Mouse (Mus musculus) erythroblast, embryonic 14.5 days (primary cell): ENCODE measurements around the gene Heatr5b. TPM values are rescaled to one million over a fixed set of nuclear protein-coding genes. Genes with fewer than 3 reads are reported as not detected.

Source experiments
- H3K27me3 ChIP-seq: 2 replicates; pipeline ENCODE4 v1.6.1; 2012; ENCODE audit warnings: inconsistent platforms; ENCODE audit not compliant: control insufficient read depth
- H3K36me3 ChIP-seq: 2 replicates; pipeline ENCODE4 v1.6.1; 2012; ENCODE audit warnings: mild to moderate bottlenecking, inconsistent platforms; ENCODE audit not compliant: control insufficient read depth
- H3K4me1 ChIP-seq: 2 replicates; pipeline ENCODE4 v1.6.1; 2012; ENCODE audit warnings: inconsistent platforms; ENCODE audit not compliant: control insufficient read depth
- H3K4me3 ChIP-seq: replicated peaks from 2 replicates; pipeline ENCODE3; 2012; ENCODE audit warnings: moderate library complexity, mild to moderate bottlenecking, inconsistent platforms
- H3K9me3 ChIP-seq: 2 replicates; pipeline ENCODE4 v1.6.1; 2012; ENCODE audit warnings: low read length, inconsistent platforms, mixed read lengths; ENCODE audit not compliant: control insufficient read depth
- GATA1 ChIP-seq: IDR thresholded peaks from 2 replicates; pipeline ENCODE4 v1.6.1; 2012; ENCODE audit warnings: low read length, inconsistent platforms, mixed read lengths
- TAL1 ChIP-seq: IDR thresholded peaks from 3 replicates; pipeline ENCODE4 v1.6.1; 2012; ENCODE audit warnings: low read length, inconsistent platforms, mixed read lengths
- polyA plus RNA-seq: library from polyadenylated mRNA; stranded (reverse); fragments of >175 nt; gene quantifications from 2 replicates; pipeline ENCODE4 v1.2.3, GENCODE M21; 2012

Heatr5b gene
- polyA plus RNA-seq, 1 experiment: 0.01 TPM

DNA sequence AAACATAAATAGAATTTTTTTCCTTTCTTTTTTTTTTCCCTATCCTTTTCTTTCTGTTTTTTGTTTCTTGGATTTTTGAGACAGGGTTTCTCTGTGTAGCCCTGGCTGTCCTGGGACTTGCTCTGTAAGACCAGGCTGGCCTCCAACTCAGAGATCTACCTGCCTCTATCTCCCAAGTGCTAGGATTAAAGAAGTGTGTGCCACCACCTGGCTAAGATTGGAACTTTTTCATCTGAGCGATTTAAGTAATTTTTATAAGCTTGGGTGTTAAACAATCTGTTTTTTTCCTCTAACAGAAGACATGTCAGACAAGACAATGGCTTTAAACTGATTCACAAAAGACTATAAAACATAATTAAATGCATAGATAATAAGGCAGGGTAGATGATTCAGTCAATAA is 96.7 kb downstream of the Heatr5b start:
- Histone ChIP-seq H3K36me3 (no peaks in the 10 kb centered on the region; the same call in 1 of the 2 replicates), H3K4me1 (peaks cover 26% of the 10 kb centered on the region)

DNA sequence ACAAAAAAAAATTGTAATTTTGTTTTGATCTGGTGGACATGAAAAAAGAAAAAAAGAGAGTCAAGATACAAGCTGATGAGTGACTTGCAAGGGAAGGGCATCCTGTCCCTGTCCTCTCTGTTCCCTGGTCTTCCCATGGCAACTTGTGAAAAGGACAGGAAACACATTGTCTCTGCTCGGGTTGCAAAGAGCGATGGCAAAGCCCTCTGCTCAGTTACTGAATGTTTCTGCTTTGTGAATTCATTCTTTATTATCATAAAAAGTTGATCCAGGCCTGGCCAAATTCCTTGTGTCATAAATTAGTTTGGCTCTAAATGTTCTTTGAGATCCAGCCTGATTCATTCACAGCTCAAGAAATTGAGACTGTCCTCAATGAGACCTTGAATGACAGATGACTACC is 97.4 kb downstream of the Heatr5b start:
- H3K9me3 ChIP-seq: no peaks in the 10 kb centered on the region
- no peaks in the 10 kb centered on the region; the same call in 1 of the 2 replicates for H3K36me3 ChIP-seq
- H3K4me3 ChIP-seq: no peak overlapping the region
- no peak for TF ChIP-seq TAL1
- no peak for TF ChIP-seq GATA1
- H3K4me1 ChIP-seq: peaks cover 26% of the 10 kb centered on the region
- no peaks in the 10 kb centered on the region for H3K27me3 ChIP-seq

More for the DNA sequence above, 96.7 kb downstream of the Heatr5b start:
- no peaks in the 10 kb centered on the region for H3K9me3 ChIP-seq
- H3K27me3 ChIP-seq: no peaks in the 10 kb centered on the region
- no peak overlapping the region for H3K4me3 ChIP-seq
- TF ChIP-seq TAL1 (no peak), GATA1 (no peak)

DNA sequence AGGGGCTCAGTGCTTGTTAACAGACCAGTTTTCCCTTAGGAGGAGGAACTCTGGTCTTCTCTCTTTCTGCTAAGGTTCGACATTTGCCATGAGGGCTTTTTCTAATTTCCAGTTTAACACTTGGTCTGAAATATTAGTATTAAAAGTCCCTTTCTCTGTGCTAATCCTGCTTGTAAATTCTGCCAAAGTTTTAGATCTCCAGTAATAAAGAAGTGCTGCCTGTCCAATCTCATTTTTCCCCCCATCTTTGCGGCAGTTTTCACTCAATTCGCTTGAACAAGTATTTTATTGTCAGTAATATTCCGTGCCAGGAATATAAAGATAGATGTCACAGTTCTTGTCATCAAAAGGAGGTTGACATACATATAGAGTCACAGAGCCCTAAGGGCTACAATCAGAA is 98.1 kb downstream of the Heatr5b start, which contains the start of gene Strn:
Gene Strn, minus strand, starts transcription at position 101 of the 400 bp plus-strand sequence.
- no peak for TF ChIP-seq TAL1
- TF ChIP-seq GATA1: no peak
- H3K27me3 ChIP-seq: no peaks in the 10 kb centered on the region
- H3K4me3 ChIP-seq: peak within 1 kb of the TSS; percentile 95
- peaks cover 26% of the 10 kb centered on the region for H3K4me1 ChIP-seq
- H3K9me3 ChIP-seq: no peaks in the 10 kb centered on the region
- peaks cover 4% of the 10 kb centered on the region for H3K36me3 ChIP-seq

DNA sequence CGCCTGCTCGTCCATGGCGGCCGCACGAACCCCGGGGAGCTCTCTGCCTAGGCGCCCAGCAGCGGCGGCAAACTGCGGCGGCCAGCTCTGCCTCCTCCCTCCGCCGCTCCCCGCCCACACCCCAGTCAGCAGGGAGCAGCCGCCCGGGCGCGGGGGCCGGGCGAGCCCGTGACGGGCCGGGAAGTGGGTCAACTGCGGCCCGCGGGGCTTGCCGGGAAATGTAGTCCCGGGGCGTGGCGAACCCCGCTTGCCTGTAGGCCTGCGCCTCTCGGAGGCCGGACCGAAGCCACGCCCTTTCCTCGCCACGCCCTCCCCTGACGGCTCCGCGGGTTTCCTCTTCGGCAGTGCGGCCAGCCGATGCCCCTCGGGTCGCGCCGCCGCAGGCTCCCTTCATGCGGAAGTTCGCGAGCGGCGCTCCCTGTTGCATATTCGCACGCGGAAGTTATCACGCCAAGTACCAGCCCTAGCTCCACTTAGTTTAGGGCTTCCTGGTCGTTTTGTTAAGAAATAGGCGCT is 98.6 kb downstream of the Heatr5b start:
- TF ChIP-seq GATA1 (no peak), TAL1 (no peak)
- Histone ChIP-seq H3K9me3 (no peaks in the 10 kb centered on the region), H3K4me1 (peaks cover 28% of the 10 kb centered on the region), H3K4me3 (peak overlapping the region; percentile 95), H3K27me3 (no peaks in the 10 kb centered on the region), H3K36me3 (peaks cover 4% of the 10 kb centered on the region)

DNA sequence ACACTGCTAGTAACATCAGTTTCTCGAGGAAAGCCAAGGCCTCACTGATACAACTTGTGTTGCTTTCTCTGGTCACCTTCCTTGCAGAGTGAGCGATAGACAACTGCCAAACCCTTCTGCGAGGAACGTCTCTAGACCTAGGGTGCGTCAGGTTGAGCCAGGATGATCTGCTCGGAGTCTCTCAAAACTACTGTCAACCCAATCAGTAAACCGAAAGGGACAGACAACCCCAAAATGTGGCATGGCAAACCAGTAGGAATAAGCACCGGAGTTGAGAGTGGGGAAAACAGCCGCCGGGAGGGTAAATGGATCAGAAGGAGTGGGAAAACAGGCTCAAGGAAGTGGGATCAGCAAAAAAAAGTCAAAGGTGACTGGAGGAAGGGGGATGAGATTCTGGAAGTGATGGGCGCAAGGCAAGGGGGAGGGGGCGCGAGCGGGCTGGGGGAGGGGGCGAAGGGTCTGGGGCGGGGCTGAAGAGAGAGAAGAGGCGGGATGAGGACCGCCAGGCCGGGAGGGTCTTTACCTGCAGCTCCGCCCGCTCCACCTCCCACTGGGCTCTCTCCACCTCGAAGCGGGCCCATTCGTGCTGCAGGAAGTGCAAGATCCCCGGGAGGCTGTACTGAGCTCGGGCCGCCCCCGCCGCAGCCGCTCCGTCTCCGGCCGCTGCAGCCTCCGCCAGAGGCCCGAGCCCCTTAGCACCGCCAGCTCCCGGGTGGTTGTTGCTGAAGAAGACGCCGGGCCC is 99.3 kb downstream of the Heatr5b start:
- Histone ChIP-seq H3K4me3 (peak overlapping the region; percentile 95), H3K9me3 (no peaks in the 10 kb centered on the region), H3K4me1 (peaks cover 28% of the 10 kb centered on the region), H3K36me3 (peaks cover 4% of the 10 kb centered on the region), H3K27me3 (no peaks in the 10 kb centered on the region)
- no peak for TF ChIP-seq GATA1
- no peak for TF ChIP-seq TAL1

DNA sequence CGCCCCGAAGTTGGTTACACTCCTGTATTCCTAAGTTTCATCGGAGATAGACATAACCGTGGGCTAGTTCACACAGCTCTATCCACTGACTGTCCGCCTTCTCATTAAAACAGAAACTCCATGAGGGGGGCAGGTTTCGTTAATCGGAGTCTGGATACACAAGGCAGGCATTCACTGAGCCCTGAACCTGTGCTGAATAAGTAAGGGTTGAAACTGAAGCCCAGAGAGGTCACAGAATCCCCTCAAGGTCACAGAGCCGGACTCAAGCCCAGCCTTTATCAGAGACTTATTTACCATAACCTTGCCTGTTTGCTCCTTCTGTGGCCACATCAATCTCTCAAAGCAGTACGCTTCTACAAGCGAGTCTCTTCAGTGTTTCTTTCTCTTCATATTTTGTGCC is 100.4 kb downstream of the Heatr5b start:
- no peaks in the 10 kb centered on the region for H3K27me3 ChIP-seq
- H3K36me3 ChIP-seq: peaks cover 4% of the 10 kb centered on the region
- peaks cover 28% of the 10 kb centered on the region for H3K4me1 ChIP-seq
- H3K9me3 ChIP-seq: no peaks in the 10 kb centered on the region
- no peak for TF ChIP-seq TAL1
- TF ChIP-seq GATA1: no peak
- H3K4me3 ChIP-seq: peak overlapping the region; percentile 95

DNA sequence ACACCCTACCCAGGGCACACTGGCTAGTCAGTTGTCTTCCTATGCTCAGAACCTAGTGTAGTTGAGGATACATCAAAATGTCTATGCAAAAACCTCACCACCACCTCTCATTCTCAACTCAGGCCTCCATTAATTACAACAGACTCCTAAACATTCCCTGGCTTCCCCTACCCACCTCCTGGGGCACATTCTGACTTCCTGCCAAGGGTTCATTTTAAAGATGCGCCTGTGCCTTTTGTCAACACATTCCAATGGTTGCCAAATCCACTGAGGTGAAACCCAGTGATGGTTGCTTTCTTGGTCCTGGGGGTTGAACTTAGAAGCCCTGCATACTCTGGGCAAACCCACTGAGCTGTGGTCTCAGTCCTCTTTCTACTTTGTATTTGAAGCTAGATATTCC is 103.1 kb downstream of the Heatr5b start:
- Histone ChIP-seq H3K36me3 (peaks cover 4% of the 10 kb centered on the region), H3K4me1 (peaks cover 23% of the 10 kb centered on the region), H3K4me3 (no peak overlapping the region), H3K27me3 (no peaks in the 10 kb centered on the region), H3K9me3 (no peaks in the 10 kb centered on the region)
- TF ChIP-seq GATA1: no peak
- no peak for TF ChIP-seq TAL1

DNA sequence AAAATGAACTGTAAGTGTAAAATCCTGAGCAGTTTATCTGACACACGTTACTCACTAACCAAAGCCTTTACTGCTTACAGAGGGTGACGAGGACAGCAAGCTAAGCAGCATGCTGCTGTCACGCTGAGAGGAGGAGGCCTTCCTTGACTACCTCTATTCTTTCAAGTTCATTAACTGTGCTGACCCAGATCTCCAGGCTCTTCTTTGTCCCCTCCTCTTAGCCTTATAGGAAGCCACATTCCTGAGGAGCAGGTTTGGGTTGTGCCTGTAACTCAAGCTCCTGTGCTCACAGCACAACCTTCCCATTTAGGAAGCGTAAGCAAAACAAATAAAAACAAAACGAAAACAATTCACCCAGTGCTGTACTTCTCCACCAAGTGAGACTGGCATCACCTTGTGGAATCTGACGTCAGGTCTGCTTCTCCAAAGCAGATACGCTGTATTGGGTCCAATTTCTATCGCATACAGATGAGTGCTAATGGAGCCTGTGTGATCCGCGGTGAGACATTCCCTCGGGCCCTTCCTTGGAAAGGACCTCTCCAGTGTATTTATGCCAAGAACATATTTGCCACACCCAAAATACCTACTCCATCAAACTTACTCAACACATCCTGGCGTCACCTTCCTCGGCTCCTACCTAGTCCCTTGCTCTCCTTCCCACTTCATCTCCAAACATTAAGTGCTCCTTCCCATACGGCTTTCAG is 108.3 kb downstream of the Heatr5b start:
- Histone ChIP-seq H3K9me3 (no peaks in the 10 kb centered on the region), H3K4me3 (no peak overlapping the region), H3K4me1 (peaks cover 26% of the 10 kb centered on the region), H3K36me3 (no peaks in the 10 kb centered on the region; the same call in none of the 2 replicates), H3K27me3 (no peaks in the 10 kb centered on the region)
- TF ChIP-seq GATA1: no peak
- TF ChIP-seq TAL1: no peak

DNA sequence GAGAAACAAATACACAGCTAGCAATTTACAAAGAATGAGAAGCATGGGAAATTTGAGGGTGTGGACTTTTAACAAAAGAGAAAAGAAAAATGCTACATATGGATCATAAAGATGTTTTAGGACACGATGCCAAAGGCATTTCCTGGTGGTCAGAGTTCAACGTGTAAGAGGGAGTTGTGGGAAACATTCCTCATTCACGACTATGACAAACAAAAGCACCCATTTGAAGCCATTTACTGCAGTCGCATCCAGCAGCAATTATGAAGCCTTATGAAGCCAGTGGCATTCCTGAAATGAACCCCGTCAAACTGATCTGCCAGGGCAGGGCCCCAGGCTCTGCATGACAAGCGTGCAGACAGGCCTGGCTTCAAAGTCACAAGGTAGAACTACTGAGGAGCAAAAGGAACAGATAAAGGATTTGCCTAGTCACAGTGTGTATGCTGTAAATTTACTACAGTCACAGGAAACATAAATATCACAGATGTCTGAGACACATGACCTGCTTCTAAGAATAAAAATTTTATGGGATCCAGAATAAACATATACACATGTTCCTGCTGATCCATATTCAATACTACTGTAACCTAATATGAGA is 110.6 kb downstream of the Heatr5b start:
- H3K36me3 ChIP-seq: no peaks in the 10 kb centered on the region; the same call in 1 of the 2 replicates

More for the DNA sequence above, 110.6 kb downstream of the Heatr5b start:
- H3K9me3 ChIP-seq: no peaks in the 10 kb centered on the region
- TF ChIP-seq GATA1 (no peak), TAL1 (no peak)
- H3K4me1 ChIP-seq: peaks cover 25% of the 10 kb centered on the region
- H3K27me3 ChIP-seq: no peaks in the 10 kb centered on the region
- H3K4me3 ChIP-seq: no peak overlapping the region
